Mouse (Mus musculus) cerebellum, adult 18-20 months (tissue): ENCODE measurements around the gene Plxnb3.

ENCODE experiments used
- DNase-seq, 2 experiments: peaks; one replicate each; pipeline ENCODE4 v3.0.0; 2021

Plxnb3 gene

GRCm38 (mm10) chrX:73786364-73787224 is 29.7 kb downstream of the Plxnb3 start, which contains the start of the genes Idh3g and Ssr4:
Gene Idh3g, minus strand, starts transcription at chrX:73786897.
Gene Ssr4, plus strand, starts transcription at chrX:73787028.
- peak; percentile 89 to 93 for DNase-seq

DNA sequence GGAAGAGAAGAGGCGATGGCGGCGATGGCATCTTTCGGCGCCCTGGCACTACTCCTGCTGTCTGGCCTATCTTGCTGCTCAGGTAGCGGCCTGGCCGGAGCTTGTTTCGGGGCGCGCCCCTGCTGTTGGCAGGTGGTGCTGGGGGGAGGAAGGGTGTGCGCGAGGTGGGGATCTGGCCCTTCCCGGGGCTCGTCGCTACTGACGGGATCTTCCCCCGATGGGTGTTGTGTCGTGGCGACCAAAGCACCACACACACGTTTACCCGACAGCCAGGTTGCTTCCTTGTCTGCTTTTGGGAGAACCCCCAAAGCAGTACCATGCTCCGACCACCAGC is 30.3 kb downstream of the Plxnb3 start:
- no peak for DNase-seq

- no peak for DNase-seq
Measured at GRCm38 (mm10) chrX:73788501-73788900, 31.6 kb downstream of the Plxnb3 start.

- no peak for DNase-seq
Measured at GRCm38 (mm10) chrX:73793039-73793438, 36.1 kb downstream of the Plxnb3 start.

- no peak for DNase-seq
Measured at GRCm38 (mm10) chrX:73793505-73793904, 36.6 kb downstream of the Plxnb3 start.

DNA sequence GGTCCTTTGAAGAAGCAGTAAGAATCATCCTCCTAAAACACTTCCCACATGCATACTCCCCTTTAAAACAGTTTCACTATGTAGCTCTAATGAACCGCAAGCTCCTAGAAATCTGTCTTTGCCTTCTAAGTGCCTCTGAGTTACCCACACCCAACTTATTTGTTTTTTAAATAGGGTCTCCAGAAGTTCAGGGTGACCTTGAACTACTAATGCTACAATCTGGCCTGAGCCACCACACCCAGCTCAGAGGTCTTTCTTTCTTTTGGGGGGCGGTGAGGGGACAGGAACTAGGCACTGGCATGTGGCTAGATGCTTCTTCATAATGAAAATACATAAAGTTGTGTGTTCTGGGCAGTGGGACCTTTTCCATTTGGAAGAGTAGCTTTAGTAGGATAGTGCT is 40.6 kb downstream of the Plxnb3 start:
- DNase-seq, result no peak

- DNase-seq, result peak; percentile 85 to 87
Measured at GRCm38 (mm10) chrX:73798502-73798901, 41.6 kb downstream of the Plxnb3 start.

GRCm38 (mm10) chrX:73805814-73806213 is 48.9 kb downstream of the Plxnb3 start:
- no peak for DNase-seq

DNA sequence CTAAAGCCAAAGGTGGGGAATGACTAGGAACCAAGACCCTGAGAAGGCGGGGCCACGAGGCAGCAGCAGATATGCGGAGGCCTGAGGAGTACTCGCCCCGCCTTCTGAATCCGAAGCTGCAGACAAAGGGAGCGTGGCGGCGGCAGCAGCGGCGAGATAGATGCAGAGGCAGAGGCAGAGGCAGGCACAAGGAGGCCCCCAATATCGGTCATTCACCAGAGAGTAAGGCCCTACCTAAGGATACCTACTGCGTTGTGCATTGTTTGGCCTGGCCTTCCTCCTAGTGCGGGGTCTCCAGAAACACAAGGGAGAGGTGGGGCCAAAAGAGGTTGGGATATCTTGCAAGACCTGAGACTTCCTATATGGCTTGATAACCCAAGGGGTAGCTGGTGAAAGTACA is 58.2 kb downstream of the Plxnb3 start:
- no peak for DNase-seq

- DNase-seq, result no peak
Measured at GRCm38 (mm10) chrX:73816596-73817314, 59.9 kb downstream of the Plxnb3 start.
